16 mouse cellular contexts compared by ENCODE assay signal in genomic region chr13:98120356-98121123, GRCm38 (mm10).
A peak's percentile ranks its signal among the peaks of the same experiment; 100 is the strongest.
DNase-seq lines count a peak whose midpoint lies in the region; ATAC-seq and TF ChIP-seq lines count a peak whose summit lies in the region.
"Had no signal": no experiment of that assay in that cellular context is flagged by ENCODE, and none has a peak within 500 bp of the region (broad histone marks: within the 10 kb centered on the region; RNA-seq: fewer than 3 reads in every experiment).

No protein-coding gene starts in this region.

- ATAC-seq in embryonic facial prominence, embryonic 15.5 days (ENCODE audit: insufficient number of reproducible peaks, low FRiP score, low TSS enrichment, low read depth), result peak; percentile 36; the same call in 1 of the 2 replicates
- ATAC-seq: liver, embryonic 12.5 days had no signal

- peaks cover 8% of the 10 kb centered on the region for H3K4me1 ChIP-seq in heart, adult 2 months (ENCODE audit: control insufficient read depth, insufficient read depth, low read length)
- H3K4me1 ChIP-seq in ES-E14 (ENCODE audit: control insufficient read depth in 2 of 2, insufficient read depth in 2 of 2, low read length in 2 of 2, poor library complexity in 1 of 2), result peaks cover 3 to 6% of the 10 kb centered on the region in 2 experiments; a peak in 2 of 4 replicates
- H3K4me1 ChIP-seq in embryonic facial prominence, embryonic 15.5 days, result 0 out of 2 replicates have a peak, but pooled peaks cover 15% of the 10 kb centered on the region
- H3K4me1 ChIP-seq: hindbrain, embryonic 15.5 days; neural tube, embryonic 15.5 days had no signal

- H3K27ac ChIP-seq in heart, adult 2 months, result peak overlapping the region; percentile 52
- H3K27ac ChIP-seq in layer of hippocampus, adult 2 months, result peak overlapping the region; percentile 39; the same call in 1 of the 2 replicates
- no peak overlapping the region for H3K27ac ChIP-seq in ES-E14 (ENCODE audit: insufficient read depth, low read depth, low read length, poor library complexity, severe bottlenecking)
- H3K27ac ChIP-seq in embryonic facial prominence, embryonic 15.5 days (replicated peaks), result 0 out of 2 replicates have a peak overlapping the region, but pooled peaks have one; percentile 7
- H3K27ac ChIP-seq: hindbrain, embryonic 15.5 days; liver, embryonic 12.5 days; neural tube, embryonic 15.5 days had no signal

- 0 out of 2 replicates have a peak, but pooled peaks have one; percentile 25 for TF ChIP-seq POLR2A in heart, adult 2 months (IDR thresholded peaks at IDR 0.05; ENCODE audit: insufficient read depth, low read depth, low read length)

- H3K27me3 ChIP-seq in heart, adult 2 months (ENCODE audit: control insufficient read depth, insufficient read depth, low read length), result no peaks in the 10 kb centered on the region
- H3K27me3 ChIP-seq in embryonic facial prominence, embryonic 15.5 days, result no peaks in the 10 kb centered on the region
- H3K27me3 ChIP-seq: hindbrain, embryonic 15.5 days; neural tube, embryonic 15.5 days had no signal

- H3K4me2 ChIP-seq in embryonic facial prominence, embryonic 15.5 days (replicated peaks), result no peak overlapping the region
- H3K4me2 ChIP-seq: hindbrain, embryonic 15.5 days; liver, embryonic 12.5 days; neural tube, embryonic 15.5 days had no signal

- no peak overlapping the region; the same call in 1 of the 2 replicates for H3K9ac ChIP-seq in heart, adult 2 months (ENCODE audit: low read depth, low read length)
- no peak overlapping the region for H3K9ac ChIP-seq in ES-E14 (ENCODE audit: insufficient read depth, low read depth, low read length, poor library complexity, severe bottlenecking)
- no peak overlapping the region for H3K9ac ChIP-seq in embryonic facial prominence, embryonic 15.5 days
- H3K9ac ChIP-seq: hindbrain, embryonic 15.5 days; liver, embryonic 12.5 days; neural tube, embryonic 15.5 days had no signal

- in situ Hi-C loops in ES-E14 (cut with MboI; ENCODE audit: low sequenced_read_pairs in 2 of 2, unreplicated experiment in 2 of 2), result no loop called here

- no peak for TF ChIP-seq EP300 in heart, adult 2 months (IDR thresholded peaks at IDR 0.05; ENCODE audit: insufficient read depth, low read depth, low read length)

- no peaks in the 10 kb centered on the region for H3K79me2 ChIP-seq in heart, adult 2 months (replicated peaks; ENCODE audit: control insufficient read depth, insufficient read depth, low read length)

- 52% methylated on average over 11 of the region's 11 CpGs for WGBS in heart, adult 2 months
- WGBS in embryonic facial prominence, embryonic 15.5 days, result 71% methylated on average over 11 of the region's 11 CpGs

- no peaks in the 10 kb centered on the region for H3K36me3 ChIP-seq in heart, adult 2 months (ENCODE audit: control insufficient read depth, insufficient read depth, low read length)
- H3K36me3 ChIP-seq in ES-E14 (ENCODE audit: control insufficient read depth, insufficient read depth, low read length, poor library complexity, severe bottlenecking), result no peaks in the 10 kb centered on the region
- H3K36me3 ChIP-seq in embryonic facial prominence, embryonic 15.5 days, result no peaks in the 10 kb centered on the region
- H3K36me3 ChIP-seq: hindbrain, embryonic 15.5 days; liver, embryonic 12.5 days; neural tube, embryonic 15.5 days had no signal

- H3K9me3 ChIP-seq in ES-E14 (ENCODE audit: control insufficient read depth, insufficient read depth, low read depth, low read length), result no peaks in the 10 kb centered on the region
- H3K9me3 ChIP-seq in embryonic facial prominence, embryonic 15.5 days (replicated peaks), result no peaks in the 10 kb centered on the region
- H3K9me3 ChIP-seq: hindbrain, embryonic 15.5 days; liver, embryonic 12.5 days; neural tube, embryonic 15.5 days had no signal

- TF ChIP-seq CTCF in heart, adult 2 months (IDR thresholded peaks at IDR 0.05), result no peak
- no peak for TF ChIP-seq CTCF in layer of hippocampus, adult 2 months (conservative IDR thresholded peaks at IDR 0.05)

- no peak overlapping the region for H3K4me3 ChIP-seq in heart, adult 2 months
- no peak overlapping the region for H3K4me3 ChIP-seq in layer of hippocampus, adult 2 months
- H3K4me3 ChIP-seq in ES-E14 (ENCODE audit: insufficient read depth in 1 of 2, low read depth in 1 of 2, low read length in 2 of 2, poor library complexity in 1 of 2, severe bottlenecking in 1 of 2), result no peak overlapping the region
- H3K4me3 ChIP-seq in embryonic facial prominence, embryonic 15.5 days (replicated peaks), result no peak overlapping the region
- H3K4me3 ChIP-seq: hindbrain, embryonic 15.5 days; liver, embryonic 12.5 days; neural tube, embryonic 15.5 days had no signal

- intact Hi-C loops in heart, adult 2 months (cut with DNase I), result loop anchor here (5.0 kb wide), 1 partner anchor 87 kb away; the partner anchor contains the start of gene Arhgef28
- intact Hi-C loops in heart, postnatal 14 days (cut with DNase I), result no loop called here

- peak in 1 of 2 experiments; percentile 5 for DNase-seq in heart, adult 2 months
- DNase-seq in heart, postnatal 14 days, result no peak
- DNase-seq in layer of hippocampus, adult 2 months (ENCODE audit: low spot score in 2 of 2), result no peak
- no peak for DNase-seq in layer of hippocampus, postnatal 36 days
- DNase-seq in ES-E14 (ENCODE audit: low read depth, low spot score), result peak; percentile 29
- DNase-seq in adrenal gland, adult (ENCODE audit: inconsistent age in 2 of 2, low spot score in 1 of 2), result no peak
- no peak for DNase-seq in right cerebral cortex, postnatal 4 days
- DNase-seq: cerebellum, adult 8-10 months; layer of hippocampus, adult 9-11 months; left cerebral cortex, postnatal 4 days; retina, postnatal 1 day; thymus, adult 18-20 months had no signal

TF ChIP-seq in ES-E14, 5 proteins besides CTCF, POLR2A, EP300 and RAD21:
- TF ChIP-seq MAFK (IDR thresholded peaks at IDR 0.05; ENCODE audit: insufficient read depth, low read depth, low read length), result no peak
- no peak for TF ChIP-seq ZNF384 (IDR thresholded peaks at IDR 0.05; ENCODE audit: low read depth, low read length)
- no peak for TF ChIP-seq ZC3H11A (IDR thresholded peaks at IDR 0.05; ENCODE audit: borderline replicate concordance, low read depth, low read length)
- TF ChIP-seq HCFC1 (IDR thresholded peaks at IDR 0.05; ENCODE audit: borderline replicate concordance, insufficient read depth, low read length), result no peak
- TF ChIP-seq CHD2 (IDR thresholded peaks at IDR 0.05; ENCODE audit: low read depth, low read length), result no peak
